Mouse (Mus musculus): ENCODE results near the gene Treml2. TPM values are rescaled to one million over a fixed set of nuclear protein-coding genes. Genes with fewer than 3 reads are reported as not detected.
A peak's percentile ranks its signal among the peaks of the same experiment; 100 is the strongest.
"Not testable (repeated sequence)": the region's sequence is repeated elsewhere in the genome, so short reads cannot be mapped to it uniquely, and the experiment has no call there.

The Treml2 gene
- total and polyA plus RNA-seq, 3 experiments: 0.91 to 3.1 (median 2.4) TPM

DNA sequence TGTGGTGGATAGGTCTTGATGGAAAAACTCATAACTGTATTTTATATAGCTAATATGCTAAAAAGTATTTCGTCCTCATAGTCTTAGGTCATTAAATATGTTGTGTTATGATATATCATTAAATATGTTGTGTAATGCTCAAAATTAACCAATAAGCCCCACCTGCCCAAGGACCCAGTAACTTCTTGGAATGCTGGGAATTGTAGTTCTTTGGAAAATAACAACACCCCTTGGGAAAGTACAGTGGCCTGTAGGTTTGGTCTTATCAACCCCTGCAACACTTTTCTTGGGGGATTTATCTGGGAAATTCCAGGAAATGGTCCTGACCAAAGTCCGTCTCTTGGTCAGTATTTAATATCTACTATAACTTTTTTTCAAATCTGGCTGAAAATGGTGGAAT lies 43.8 kb downstream of the Treml2 start:
- H3K9ac ChIP-seq (ENCODE audit: low read depth, low read length): no peak overlapping the region
- 69% methylated on average over 2 of the region's 2 CpGs for WGBS
- intact Hi-C loops (cut with DNase I): no loop called here
- no peak overlapping the region for H3K4me3 ChIP-seq
- no peak overlapping the region for H3K27ac ChIP-seq
- TF ChIP-seq EP300 (IDR thresholded peaks at IDR 0.05; ENCODE audit: insufficient read depth, low read depth, low read length): no peak
- TF ChIP-seq CTCF (IDR thresholded peaks at IDR 0.05): no peak
- no peak for TF ChIP-seq POLR2A (IDR thresholded peaks at IDR 0.05; ENCODE audit: insufficient read depth, low read depth, low read length)
- no peaks in the 10 kb centered on the region for H3K27me3 ChIP-seq (ENCODE audit: control insufficient read depth, insufficient read depth, low read length)
- H3K36me3 ChIP-seq (ENCODE audit: control insufficient read depth, insufficient read depth, low read length): no peaks in the 10 kb centered on the region
- no peak for DNase-seq
- H3K79me2 ChIP-seq (replicated peaks; ENCODE audit: control insufficient read depth, insufficient read depth, low read length): no peaks in the 10 kb centered on the region
- H3K4me1 ChIP-seq (ENCODE audit: control insufficient read depth, insufficient read depth, low read length): no peaks in the 10 kb centered on the region

DNA sequence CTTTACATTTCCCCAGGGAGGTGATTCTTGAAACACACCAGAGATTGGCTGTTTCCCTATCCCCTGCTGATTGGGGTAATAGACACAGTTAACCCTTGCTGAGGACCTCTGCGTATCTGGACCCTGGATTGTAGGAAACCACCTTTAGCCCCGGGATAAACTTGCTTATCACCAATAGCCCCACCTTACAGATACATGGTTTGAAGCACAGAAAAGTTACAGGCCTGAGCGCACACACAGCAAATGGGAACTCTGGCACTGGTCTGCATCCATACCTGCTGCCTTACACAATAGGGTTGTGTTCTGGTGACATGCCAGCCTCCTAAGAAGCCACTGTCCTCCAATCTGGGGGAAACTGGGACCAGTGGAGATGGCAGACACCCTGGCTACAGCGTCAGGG lies 46.5 kb downstream of the Treml2 start:
- no peaks in the 10 kb centered on the region for H3K27me3 ChIP-seq (ENCODE audit: control insufficient read depth, insufficient read depth, low read length)
- no peaks in the 10 kb centered on the region for H3K4me1 ChIP-seq (ENCODE audit: control insufficient read depth, insufficient read depth, low read length)
- intact Hi-C loops (cut with DNase I): no loop called here
- no peak overlapping the region for H3K27ac ChIP-seq
- H3K4me3 ChIP-seq: no peak overlapping the region
- no peaks in the 10 kb centered on the region for H3K36me3 ChIP-seq (ENCODE audit: control insufficient read depth, insufficient read depth, low read length)
- H3K79me2 ChIP-seq (replicated peaks; ENCODE audit: control insufficient read depth, insufficient read depth, low read length): no peaks in the 10 kb centered on the region
- DNase-seq: no peak
- 80% methylated on average over 4 of the region's 4 CpGs for WGBS
- no peak overlapping the region for H3K9ac ChIP-seq (ENCODE audit: low read depth, low read length)
- TF ChIP-seq POLR2A (IDR thresholded peaks at IDR 0.05; ENCODE audit: insufficient read depth, low read depth, low read length) (no peak), CTCF (IDR thresholded peaks at IDR 0.05) (no peak), EP300 (IDR thresholded peaks at IDR 0.05; ENCODE audit: insufficient read depth, low read depth, low read length) (no peak)

DNA sequence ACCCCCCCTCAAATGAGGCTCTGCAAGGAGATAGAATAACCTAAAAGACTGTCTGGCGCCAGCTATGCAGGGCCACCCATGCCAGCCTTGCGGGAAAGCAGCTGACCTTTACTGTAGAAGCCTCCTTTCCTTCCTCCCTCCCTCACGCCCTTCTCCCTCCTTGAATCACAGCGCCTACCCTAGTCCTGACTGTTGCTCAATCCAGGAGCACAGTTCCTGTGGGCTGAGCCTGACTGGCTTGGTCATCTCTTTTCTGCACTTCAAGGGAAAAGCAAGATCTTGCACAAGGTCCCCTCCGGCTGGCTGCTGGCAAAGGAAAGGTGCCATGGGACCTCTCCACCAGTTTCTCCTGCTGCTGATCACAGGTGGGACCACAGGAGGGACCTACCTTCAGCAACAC lies 46.9 kb downstream of the Treml2 start, which contains the start of gene Trem2:
Gene Trem2 (plus strand): TSS at position 171 of the 400 bp plus-strand sequence.
- WGBS: 64% methylated on average over 5 of the region's 5 CpGs
- Histone ChIP-seq H3K79me2 (replicated peaks; ENCODE audit: control insufficient read depth, insufficient read depth, low read length) (no peaks in the 10 kb centered on the region), H3K9ac (ENCODE audit: low read depth, low read length) (no peak within 1 kb of the TSS), H3K4me1 (ENCODE audit: control insufficient read depth, insufficient read depth, low read length) (no peaks in the 10 kb centered on the region), H3K4me3 (no peak within 1 kb of the TSS), H3K27ac (no peak within 1 kb of the TSS), H3K27me3 (ENCODE audit: control insufficient read depth, insufficient read depth, low read length) (no peaks in the 10 kb centered on the region), H3K36me3 (ENCODE audit: control insufficient read depth, insufficient read depth, low read length) (no peaks in the 10 kb centered on the region)
- intact Hi-C loops (cut with DNase I): no loop called here
- TF ChIP-seq EP300 (IDR thresholded peaks at IDR 0.05; ENCODE audit: insufficient read depth, low read depth, low read length) (no peak), CTCF (IDR thresholded peaks at IDR 0.05) (no peak), POLR2A (IDR thresholded peaks at IDR 0.05; ENCODE audit: insufficient read depth, low read depth, low read length) (no peak)
- DNase-seq: peak in 1 of 2 experiments; percentile 39

DNA sequence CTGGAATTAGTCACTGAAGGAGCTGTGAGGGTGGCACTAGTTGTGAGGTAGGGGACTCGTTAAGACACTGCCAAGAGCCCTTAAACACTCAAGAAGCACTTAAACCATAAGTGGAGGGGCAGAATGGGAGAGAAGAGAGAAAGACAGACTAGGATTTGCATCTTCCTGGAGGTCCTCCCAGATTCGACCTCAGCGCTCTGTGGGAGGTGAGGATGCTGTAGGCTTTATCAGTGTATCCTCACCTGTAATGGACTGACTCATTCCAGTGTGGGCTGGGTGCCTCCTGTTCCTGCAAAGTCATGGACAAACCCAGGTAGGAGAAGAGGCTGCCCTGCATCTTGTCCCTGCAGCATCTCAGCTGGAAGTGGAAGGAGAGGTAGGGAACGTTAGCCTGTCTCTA lies 47.5 kb downstream of the Treml2 start:
- intact Hi-C loops (cut with DNase I): no loop called here
- WGBS: 58% methylated on average over 4 of the region's 4 CpGs
- Histone ChIP-seq H3K27me3 (ENCODE audit: control insufficient read depth, insufficient read depth, low read length) (no peaks in the 10 kb centered on the region), H3K79me2 (replicated peaks; ENCODE audit: control insufficient read depth, insufficient read depth, low read length) (no peaks in the 10 kb centered on the region), H3K36me3 (ENCODE audit: control insufficient read depth, insufficient read depth, low read length) (no peaks in the 10 kb centered on the region), H3K4me3 (no peak overlapping the region), H3K9ac (ENCODE audit: low read depth, low read length) (no peak overlapping the region), H3K27ac (no peak overlapping the region), H3K4me1 (ENCODE audit: control insufficient read depth, insufficient read depth, low read length) (no peaks in the 10 kb centered on the region)
- TF ChIP-seq CTCF (IDR thresholded peaks at IDR 0.05) (no peak), EP300 (IDR thresholded peaks at IDR 0.05; ENCODE audit: insufficient read depth, low read depth, low read length) (no peak), POLR2A (IDR thresholded peaks at IDR 0.05; ENCODE audit: insufficient read depth, low read depth, low read length) (no peak)
- no peak for DNase-seq

DNA sequence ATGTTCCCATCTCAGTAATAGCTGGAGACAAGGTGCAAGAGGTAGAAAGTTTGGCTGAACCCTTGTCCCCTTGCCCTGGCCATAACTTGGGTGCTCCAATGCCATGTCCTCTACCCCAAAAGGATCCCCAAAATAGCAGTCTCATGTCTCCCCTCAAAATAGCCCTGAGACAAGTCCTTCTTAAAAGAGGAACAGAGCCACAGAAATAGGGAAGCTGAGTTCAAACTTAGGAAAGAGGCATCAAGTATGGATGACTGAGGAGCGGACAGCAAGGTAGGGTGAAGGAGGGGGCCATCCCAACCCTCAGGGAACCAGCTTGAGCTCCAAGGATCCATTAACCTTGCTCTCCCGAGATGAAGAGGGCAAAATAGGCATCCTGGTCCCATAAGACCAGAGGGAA lies 48.0 kb downstream of the Treml2 start:
- no peaks in the 10 kb centered on the region for H3K27me3 ChIP-seq (ENCODE audit: control insufficient read depth, insufficient read depth, low read length)
- H3K9ac ChIP-seq (ENCODE audit: low read depth, low read length): no peak overlapping the region
- 72% methylated on average over 2 of the region's 2 CpGs for WGBS
- H3K4me1 ChIP-seq (ENCODE audit: control insufficient read depth, insufficient read depth, low read length): no peaks in the 10 kb centered on the region
- H3K79me2 ChIP-seq (replicated peaks; ENCODE audit: control insufficient read depth, insufficient read depth, low read length): no peaks in the 10 kb centered on the region
- TF ChIP-seq CTCF (IDR thresholded peaks at IDR 0.05) (no peak), POLR2A (IDR thresholded peaks at IDR 0.05; ENCODE audit: insufficient read depth, low read depth, low read length) (no peak), EP300 (IDR thresholded peaks at IDR 0.05; ENCODE audit: insufficient read depth, low read depth, low read length) (no peak)
- intact Hi-C loops (cut with DNase I): no loop called here
- no peaks in the 10 kb centered on the region for H3K36me3 ChIP-seq (ENCODE audit: control insufficient read depth, insufficient read depth, low read length)
- no peak for DNase-seq
- H3K27ac ChIP-seq: no peak overlapping the region
- H3K4me3 ChIP-seq: no peak overlapping the region

DNA sequence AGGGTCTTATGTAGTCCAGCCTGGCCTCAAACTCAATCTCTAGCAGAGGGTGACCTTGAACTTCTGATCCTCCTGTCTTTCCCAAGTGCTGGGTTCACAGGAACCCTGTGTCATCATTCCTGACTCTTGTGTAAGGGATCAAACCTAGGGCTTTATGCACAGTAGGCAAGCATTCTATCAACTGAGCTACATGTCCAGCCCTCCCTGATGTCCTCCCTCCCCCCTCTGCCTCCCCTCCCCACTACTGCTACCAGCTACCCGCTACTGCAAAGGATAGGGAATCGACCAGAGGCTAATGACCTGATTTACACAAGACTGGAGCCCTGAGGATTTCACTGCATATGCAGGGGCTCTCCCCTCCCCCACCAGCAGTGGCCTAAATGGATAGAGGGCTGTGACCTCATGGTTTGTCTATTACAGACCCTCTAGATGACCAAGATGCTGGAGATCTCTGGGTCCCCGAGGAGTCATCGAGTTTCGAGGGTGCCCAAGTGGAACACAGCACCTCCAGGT lies 51.4 kb downstream of the Treml2 start:
- Histone ChIP-seq H3K79me2 (replicated peaks; ENCODE audit: control insufficient read depth, insufficient read depth, low read length) (no peaks in the 10 kb centered on the region), H3K27me3 (ENCODE audit: control insufficient read depth, insufficient read depth, low read length) (no peaks in the 10 kb centered on the region), H3K4me1 (ENCODE audit: control insufficient read depth, insufficient read depth, low read length) (no peaks in the 10 kb centered on the region), H3K36me3 (ENCODE audit: control insufficient read depth, insufficient read depth, low read length) (no peaks in the 10 kb centered on the region), H3K27ac (no peak overlapping the region), H3K9ac (ENCODE audit: low read depth, low read length) (no peak overlapping the region), H3K4me3 (no peak overlapping the region)
- 84% methylated on average over 5 of the region's 5 CpGs for WGBS
- TF ChIP-seq CTCF (IDR thresholded peaks at IDR 0.05): no peak
- TF ChIP-seq POLR2A (IDR thresholded peaks at IDR 0.05; ENCODE audit: insufficient read depth, low read depth, low read length): no peak
- TF ChIP-seq EP300 (IDR thresholded peaks at IDR 0.05; ENCODE audit: insufficient read depth, low read depth, low read length): no peak
- no peak for DNase-seq
- intact Hi-C loops (cut with DNase I): no loop called here

DNA sequence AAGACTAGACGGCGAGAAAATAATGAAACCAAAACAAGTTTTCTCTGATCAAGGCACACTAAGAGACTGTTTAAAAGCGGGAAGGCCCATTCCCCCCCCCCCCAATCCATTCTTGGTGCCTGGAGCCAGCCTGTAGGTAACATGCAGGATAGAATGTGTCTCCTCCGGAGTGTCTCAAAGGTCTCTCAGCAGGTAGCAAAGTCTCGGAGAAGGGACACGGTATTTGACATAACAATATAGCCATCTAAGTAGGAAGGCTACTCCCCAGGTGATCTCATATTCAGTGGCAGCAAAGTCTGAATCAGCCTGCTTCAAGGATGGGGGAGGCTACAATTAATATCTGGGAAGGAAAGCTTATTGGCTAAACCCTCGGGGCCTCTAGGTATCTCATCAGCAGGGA lies 53.7 kb downstream of the Treml2 start:
- H3K79me2 ChIP-seq (replicated peaks; ENCODE audit: control insufficient read depth, insufficient read depth, low read length); H3K9ac ChIP-seq (ENCODE audit: low read depth, low read length); intact Hi-C loops (cut with DNase I); H3K36me3 ChIP-seq (ENCODE audit: control insufficient read depth, insufficient read depth, low read length); H3K4me3 ChIP-seq; H3K27me3 ChIP-seq (ENCODE audit: control insufficient read depth, insufficient read depth, low read length); H3K27ac ChIP-seq; DNase-seq; H3K4me1 ChIP-seq (ENCODE audit: control insufficient read depth, insufficient read depth, low read length): not testable (repeated sequence)
- WGBS: 86% methylated on average over 7 of the region's 7 CpGs

Measured in heart, adult 2 months (tissue).